Mouse (Mus musculus) limb, embryonic 14.5 days (tissue): ENCODE measurements at regions not wholly inside any gene's neighbourhood (a gene's known extent, or its start where the extent isn't known, plus 50 kb on each side); places are given as distances from the start of the nearest gene placed in this dataset.
A peak's percentile ranks its signal among the peaks of the same experiment; 100 is the strongest.

Experiments used
- ATAC-seq: fragments of 200-750 bp; cut with Nextera tagmentation; 2 replicates; pipeline ENCODE4 v1.8.0; 2017; ENCODE audit warnings: low read depth, moderate number of reproducible peaks, moderate TSS enrichment; ENCODE audit not compliant: low FRiP score
- DNase-seq: peaks from one replicate; pipeline ENCODE4 v3.0.0-alpha.2; 2015; ENCODE audit warnings: low spot score
- H3K27ac ChIP-seq: fragments of 300-500 bp; sonication (generic); replicated peaks from 2 replicates; pipeline ENCODE4 v1.5.1; 2014; ENCODE audit warnings: low read depth, mild to moderate bottlenecking, low read length, moderate library complexity, mixed read lengths
- H3K27me3 ChIP-seq: fragments of 300-500 bp; sonication (generic); 2 replicates; pipeline ENCODE4 v1.6.1; 2014; ENCODE audit warnings: low read length, mixed read lengths; ENCODE audit not compliant: control insufficient read depth, insufficient read depth
- H3K36me3 ChIP-seq: fragments of 300-500 bp; sonication (generic); 2 replicates; pipeline ENCODE4 v1.6.1; 2014; ENCODE audit warnings: mild to moderate bottlenecking, low read length, moderate library complexity, mixed read lengths; ENCODE audit not compliant: control insufficient read depth, insufficient read depth
- H3K4me1 ChIP-seq: fragments of 300-500 bp; sonication (generic); 2 replicates; pipeline ENCODE4 v1.6.1; 2014; ENCODE audit warnings: antibody characterized with exemption, low read length, mixed read lengths; ENCODE audit not compliant: control insufficient read depth, insufficient read depth
- H3K4me2 ChIP-seq: fragments of 300-500 bp; sonication (generic); replicated peaks from 2 replicates; pipeline ENCODE4 v1.6.1; 2014; ENCODE audit warnings: low read depth, mild to moderate bottlenecking, low read length, moderate library complexity; ENCODE audit not compliant: severe bottlenecking
- H3K4me3 ChIP-seq: fragments of 300-500 bp; sonication (generic); replicated peaks from 2 replicates; pipeline ENCODE4 v1.5.1; 2014; ENCODE audit warnings: low read length
- H3K9ac ChIP-seq: fragments of 300-500 bp; sonication (generic); 2 replicates; pipeline ENCODE4 v1.6.1; 2014; ENCODE audit warnings: mild to moderate bottlenecking, low read depth, low read length, moderate library complexity; ENCODE audit not compliant: severe bottlenecking
- H3K9me3 ChIP-seq: fragments of 300-500 bp; sonication (generic); 2 replicates; pipeline ENCODE4 v1.6.1; 2016; ENCODE audit warnings: low read length; ENCODE audit not compliant: control insufficient read depth
- POLR2A ChIP-seq: fragments of 200-500 bp; IDR thresholded peaks from 2 replicates; pipeline ENCODE4 v1.8.0; 2012; ENCODE audit warnings: inconsistent platforms, mild to moderate bottlenecking, moderate library complexity, borderline replicate concordance; ENCODE audit not compliant: insufficient read depth, insufficient read length; ENCODE audit errors: extremely low read depth
- WGBS: fragments of 180-500 bp; shearing (Covaris S2); extraction: QIAGEN DNeasy Blood & Tissue Kit; methylation state at CpG from one replicate; pipeline ENCODE4 v1.1.7; 2014; 5-methylcytosine and 5-hydroxymethylcytosine counted together

DNA sequence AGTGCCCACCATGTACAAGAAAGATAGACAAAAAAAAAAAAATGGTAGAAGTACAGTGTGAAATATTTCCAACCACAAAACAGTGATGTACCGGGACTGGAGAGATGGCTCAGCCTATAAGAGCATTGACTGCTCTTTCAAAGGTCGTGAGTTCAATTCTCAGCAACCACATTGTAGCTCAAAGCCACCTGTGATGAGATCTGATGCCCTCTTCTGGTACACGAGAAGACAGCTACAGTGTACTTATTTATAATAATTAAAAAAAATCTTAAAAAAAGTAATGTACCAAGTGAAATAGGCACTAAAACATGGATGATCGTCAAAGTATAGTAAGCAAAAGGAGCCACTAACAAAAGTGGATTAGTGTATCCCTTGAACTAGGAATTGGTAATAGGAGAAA, 1154.2 kb upstream of the Sel1l start:
- DNase-seq (no peak), ATAC-seq (no peak)
- Histone ChIP-seq H3K9me3 (no peaks in the 10 kb centered on the region), H3K27me3 (no peaks in the 10 kb centered on the region), H3K4me1 (no peaks in the 10 kb centered on the region), H3K36me3 (no peaks in the 10 kb centered on the region), H3K4me3 (no peak overlapping the region), H3K27ac (no peak overlapping the region), H3K9ac (no peak overlapping the region), H3K4me2 (no peak overlapping the region)
- WGBS, result 78% methylated on average over 4 of the region's 4 CpGs
- no peak for TF ChIP-seq POLR2A

DNA sequence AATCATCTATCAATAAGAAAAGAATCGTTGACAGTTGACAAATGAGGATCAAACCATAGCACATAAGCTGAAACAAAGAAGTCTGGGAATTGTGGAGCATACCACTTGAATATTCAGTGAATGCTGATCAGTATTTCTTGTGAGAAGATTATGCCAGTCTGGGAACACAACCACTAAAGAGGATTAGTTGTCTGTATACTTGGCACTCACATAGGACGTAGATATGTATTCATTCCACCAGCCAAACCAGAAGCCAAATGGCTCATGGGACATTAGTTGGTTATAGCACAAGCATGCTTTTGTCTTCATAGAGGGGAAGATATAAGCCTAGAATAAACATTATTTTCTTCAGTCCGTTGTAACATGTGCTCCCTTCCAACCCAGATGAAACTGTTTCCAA, 1126.7 kb upstream of the Sel1l start:
- Histone ChIP-seq H3K27ac (no peak overlapping the region), H3K9me3 (no peaks in the 10 kb centered on the region), H3K4me3 (no peak overlapping the region), H3K36me3 (no peaks in the 10 kb centered on the region), H3K4me1 (no peaks in the 10 kb centered on the region), H3K27me3 (no peaks in the 10 kb centered on the region), H3K9ac (no peak overlapping the region), H3K4me2 (no peak overlapping the region)
- TF ChIP-seq POLR2A, result no peak
- no peak for DNase-seq
- ATAC-seq, result no peak
- WGBS, result 82% methylated on average over 3 of the region's 3 CpGs

DNA sequence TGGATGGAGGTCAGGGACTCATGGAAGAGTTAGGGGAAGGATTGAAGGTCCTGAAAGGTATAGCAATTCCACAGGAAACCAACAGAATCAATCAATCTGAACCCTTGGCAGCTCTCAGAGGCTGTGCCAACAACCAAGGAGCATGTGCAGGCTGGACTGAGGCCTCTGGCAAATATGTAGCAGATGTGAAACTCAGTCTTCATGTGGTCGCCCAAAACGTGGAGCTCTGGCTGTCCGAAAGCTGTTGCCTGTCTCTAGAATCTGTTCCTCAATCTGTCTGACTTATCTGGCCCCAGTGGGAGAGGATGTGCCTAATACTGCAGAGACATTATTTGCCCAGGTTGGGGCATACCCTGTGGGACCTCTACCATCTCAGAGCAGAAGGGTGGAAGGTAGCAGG, 1095.4 kb upstream of the Sel1l start:
- Histone ChIP-seq H3K4me2 (no peak overlapping the region), H3K4me3 (no peak overlapping the region), H3K9me3 (no peaks in the 10 kb centered on the region), H3K27ac (no peak overlapping the region), H3K27me3 (no peaks in the 10 kb centered on the region), H3K36me3 (no peaks in the 10 kb centered on the region), H3K9ac (no peak overlapping the region), H3K4me1 (no peaks in the 10 kb centered on the region)
- DNase-seq, result no peak
- WGBS, result 64% methylated on average over 3 of the region's 3 CpGs
- ATAC-seq, result no peak
- no peak for TF ChIP-seq POLR2A

DNA sequence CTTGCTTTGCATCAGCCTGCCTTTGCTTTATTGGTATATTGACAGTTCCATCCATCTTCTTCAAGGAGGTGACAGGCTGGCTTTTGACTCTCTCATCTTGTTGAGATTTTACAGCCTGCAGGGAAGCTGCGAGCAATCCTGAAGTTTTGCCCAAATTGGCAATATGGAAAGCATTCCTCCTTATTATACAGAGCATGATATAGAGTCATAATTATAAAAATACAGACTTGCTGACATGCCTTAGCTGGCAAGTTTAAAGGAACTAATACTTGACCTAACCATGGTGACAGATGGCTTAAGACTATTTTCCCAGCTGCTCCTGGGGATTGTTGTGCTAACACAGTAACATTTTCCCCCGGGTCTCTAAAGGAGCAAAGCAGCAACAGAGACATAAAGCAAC, 1078.6 kb upstream of the Sel1l start:
- ATAC-seq (no peak), DNase-seq (no peak)
- H3K9me3 ChIP-seq, result no peaks in the 10 kb centered on the region
- no peak overlapping the region for H3K27ac ChIP-seq
- no peak overlapping the region for H3K9ac ChIP-seq
- 40% methylated on average over 2 of the region's 2 CpGs for WGBS
- no peaks in the 10 kb centered on the region for H3K36me3 ChIP-seq
- no peak overlapping the region for H3K4me3 ChIP-seq
- TF ChIP-seq POLR2A, result no peak
- H3K4me1 ChIP-seq, result no peaks in the 10 kb centered on the region
- H3K27me3 ChIP-seq, result no peaks in the 10 kb centered on the region
- H3K4me2 ChIP-seq, result no peak overlapping the region

DNA sequence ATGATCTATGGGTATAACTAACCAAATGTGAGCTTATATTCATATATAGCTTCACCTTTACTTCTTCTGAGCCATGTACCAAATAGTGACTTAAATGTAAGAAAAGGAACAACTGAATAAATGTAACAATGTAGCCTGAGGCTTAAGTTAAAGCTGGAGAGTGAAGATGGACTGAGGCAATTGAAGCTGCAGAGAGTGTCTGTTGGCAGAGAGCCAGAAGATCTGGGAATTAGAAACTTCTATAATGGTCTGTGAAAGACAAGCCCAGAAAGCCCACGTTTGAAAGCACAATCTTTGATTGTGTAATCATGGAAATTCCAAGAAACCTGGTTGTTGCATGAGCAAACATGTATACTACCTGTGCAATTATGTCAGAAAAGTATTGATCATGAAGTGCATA, 1078.0 kb upstream of the Sel1l start:
- WGBS, result 25% methylated on average over 1 of the region's 1 CpGs
- no peak for TF ChIP-seq POLR2A

DNA sequence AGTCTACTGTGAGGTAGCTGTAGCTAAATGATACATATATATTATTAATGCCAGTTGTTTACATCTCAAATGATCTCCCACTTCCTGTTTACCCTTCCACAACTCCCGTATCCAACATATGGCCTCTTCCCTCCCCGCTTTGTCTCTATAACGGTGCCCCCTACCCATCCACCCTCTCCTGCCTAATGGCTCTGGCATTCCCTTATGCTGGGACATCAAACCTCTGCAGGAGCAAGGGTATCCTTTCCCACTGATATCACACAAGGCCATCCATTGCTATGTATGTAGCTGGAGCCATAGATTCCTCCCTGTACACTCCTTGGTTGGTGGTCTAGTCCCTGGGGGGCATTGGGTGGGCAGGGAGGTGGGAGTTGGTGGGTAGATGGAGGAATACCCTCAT, 1071.0 kb upstream of the Sel1l start:
- ATAC-seq (no peak), DNase-seq (no peak)
- Histone ChIP-seq H3K4me1 (no peaks in the 10 kb centered on the region), H3K4me2 (no peak overlapping the region), H3K9ac (no peak overlapping the region), H3K4me3 (no peak overlapping the region), H3K27ac (no peak overlapping the region), H3K27me3 (no peaks in the 10 kb centered on the region), H3K9me3 (no peaks in the 10 kb centered on the region), H3K36me3 (no peaks in the 10 kb centered on the region)
- no peak for TF ChIP-seq POLR2A
- WGBS, result 82% methylated on average over 3 of the region's 3 CpGs

More for the DNA sequence above, 1078.0 kb upstream of the Sel1l start:
- Histone ChIP-seq H3K27me3 (no peaks in the 10 kb centered on the region), H3K9me3 (no peaks in the 10 kb centered on the region), H3K27ac (no peak overlapping the region), H3K4me2 (no peak overlapping the region), H3K36me3 (no peaks in the 10 kb centered on the region), H3K9ac (no peak overlapping the region), H3K4me1 (no peaks in the 10 kb centered on the region), H3K4me3 (no peak overlapping the region)
- no peak for ATAC-seq
- peak; percentile 19 for DNase-seq
